Mouse (Mus musculus) lung, embryonic 15.5 days (tissue): ENCODE measurements at regions not wholly inside any gene's neighbourhood (a gene's known extent, or its start where the extent isn't known, plus 50 kb on each side); places are given as distances from the start of the nearest gene placed in this dataset.

ENCODE experiments used
- ATAC-seq: fragments of 200-750 bp; cut with Nextera tagmentation; 2 replicates; pipeline ENCODE4 v1.8.0; 2017; ENCODE audit warnings: moderate number of reproducible peaks, borderline replicate concordance; ENCODE audit not compliant: low FRiP score, low TSS enrichment; ENCODE audit errors: extremely low read depth
- H3K27ac ChIP-seq: fragments of 300-500 bp; sonication (generic); 2 replicates; pipeline ENCODE4 v1.5.1; 2015; ENCODE audit warnings: moderate library complexity, mild to moderate bottlenecking, inconsistent platforms
- H3K27me3 ChIP-seq: fragments of 300-500 bp; sonication (generic); 2 replicates; pipeline ENCODE4 v1.6.1; 2015; ENCODE audit warnings: inconsistent platforms
- H3K36me3 ChIP-seq: fragments of 300-500 bp; sonication (generic); 2 replicates; pipeline ENCODE4 v1.6.1; 2015; ENCODE audit warnings: inconsistent platforms
- H3K4me1 ChIP-seq: fragments of 300-500 bp; sonication (generic); 2 replicates; pipeline ENCODE4 v1.6.1; 2015; ENCODE audit warnings: inconsistent platforms
- H3K4me2 ChIP-seq: fragments of 300-500 bp; sonication (generic); 2 replicates; pipeline ENCODE4 v1.6.1; 2015; ENCODE audit warnings: inconsistent platforms, mild to moderate bottlenecking, moderate library complexity
- H3K4me3 ChIP-seq: fragments of 300-500 bp; sonication (generic); 2 replicates; pipeline ENCODE4 v1.5.1; 2015; ENCODE audit warnings: mild to moderate bottlenecking, inconsistent platforms
- H3K9ac ChIP-seq: fragments of 300-500 bp; sonication (generic); 2 replicates; pipeline ENCODE4 v1.6.1; 2015; ENCODE audit warnings: inconsistent platforms
- H3K9me3 ChIP-seq: fragments of 300-500 bp; sonication (generic); 2 replicates; pipeline ENCODE4 v1.6.1; 2016; ENCODE audit warnings: inconsistent platforms
- WGBS: fragments of 180-500 bp; shearing (Covaris S2); methylation state at CpG from one replicate; pipeline ENCODE4 v1.1.7; 2015; 5-methylcytosine and 5-hydroxymethylcytosine counted together

DNA sequence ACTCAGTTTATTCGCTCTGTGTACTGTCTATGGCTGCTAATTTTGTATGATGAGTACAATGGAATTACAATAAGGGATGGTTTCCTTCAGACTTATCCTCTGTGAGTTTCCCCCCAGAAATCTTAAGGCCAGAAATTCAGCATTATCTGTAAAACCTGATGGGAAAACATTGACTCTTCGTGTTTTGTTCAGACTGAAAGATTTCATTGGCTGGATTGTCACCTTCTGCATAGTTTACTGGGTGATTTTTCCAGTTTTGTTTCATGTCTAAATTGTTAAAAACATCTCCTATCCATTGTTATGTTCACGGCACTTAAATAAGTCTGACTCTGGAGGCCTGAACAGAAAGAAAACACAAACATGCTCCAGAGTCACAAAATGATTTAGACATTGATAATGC lies 233.7 kb upstream of the Plscr5 start:
- H3K9me3 ChIP-seq = no peaks in the 10 kb centered on the region
- no peaks in the 10 kb centered on the region for H3K4me1 ChIP-seq
- H3K4me2 ChIP-seq = no peak overlapping the region
- H3K36me3 ChIP-seq = no peaks in the 10 kb centered on the region
- no peak overlapping the region for H3K4me3 ChIP-seq
- H3K27me3 ChIP-seq = no peaks in the 10 kb centered on the region
- 68% methylated on average over 3 of the region's 3 CpGs for WGBS
- no peak overlapping the region for H3K27ac ChIP-seq
- H3K9ac ChIP-seq = no peak overlapping the region
- ATAC-seq = no peak

GRCm38 (mm10) chr9:91958421-91958820 lies 234.3 kb upstream of the Plscr5 start:
- no peak for ATAC-seq
- 42% methylated on average over 3 of the region's 3 CpGs for WGBS
- H3K4me3 ChIP-seq = no peak overlapping the region
- H3K27me3 ChIP-seq = no peaks in the 10 kb centered on the region
- no peaks in the 10 kb centered on the region for H3K4me1 ChIP-seq
- no peak overlapping the region for H3K27ac ChIP-seq
- H3K9ac ChIP-seq = no peak overlapping the region
- no peaks in the 10 kb centered on the region for H3K36me3 ChIP-seq
- no peaks in the 10 kb centered on the region for H3K9me3 ChIP-seq
- no peak overlapping the region for H3K4me2 ChIP-seq

- H3K9me3 ChIP-seq = no peaks in the 10 kb centered on the region
- ATAC-seq = no peak
- H3K27ac ChIP-seq = no peak overlapping the region
- no peak overlapping the region for H3K4me3 ChIP-seq
- H3K27me3 ChIP-seq = no peaks in the 10 kb centered on the region
- H3K4me2 ChIP-seq = no peak overlapping the region
- no peak overlapping the region for H3K9ac ChIP-seq
- H3K36me3 ChIP-seq = no peaks in the 10 kb centered on the region
- H3K4me1 ChIP-seq = no peaks in the 10 kb centered on the region
- 86% methylated on average over 3 of the region's 3 CpGs for WGBS
Observed at GRCm38 (mm10) chr9:91957061-91957460, 235.7 kb upstream of the Plscr5 start.

DNA sequence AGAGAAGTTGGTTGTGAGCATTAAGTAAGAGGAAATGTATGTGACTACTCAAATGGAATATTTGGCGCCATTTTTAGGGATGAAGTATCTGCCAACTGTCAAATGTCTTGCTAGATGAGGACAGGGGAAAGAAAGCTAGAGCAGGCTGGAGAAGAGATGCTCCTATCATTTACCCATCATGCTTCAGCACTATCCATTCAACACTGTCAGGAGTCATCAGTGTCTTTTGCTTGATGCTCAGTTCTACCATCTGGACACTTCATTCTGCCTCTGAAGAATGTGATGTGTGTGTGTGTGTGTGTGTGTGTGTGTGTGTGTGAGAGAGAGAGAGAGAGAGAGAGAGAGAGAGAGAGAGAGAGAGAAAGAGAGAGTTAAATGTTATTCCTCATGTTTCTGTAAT lies 244.0 kb upstream of the Plscr5 start:
- no peak overlapping the region for H3K27ac ChIP-seq
- H3K4me3 ChIP-seq = no peak overlapping the region
- H3K27me3 ChIP-seq = no peaks in the 10 kb centered on the region
- no peaks in the 10 kb centered on the region for H3K36me3 ChIP-seq
- H3K4me1 ChIP-seq = no peaks in the 10 kb centered on the region
- H3K9me3 ChIP-seq = no peaks in the 10 kb centered on the region
- ATAC-seq = no peak
- H3K4me2 ChIP-seq = no peak overlapping the region
- 79% methylated on average over 1 of the region's 1 CpGs for WGBS
- no peak overlapping the region for H3K9ac ChIP-seq

DNA sequence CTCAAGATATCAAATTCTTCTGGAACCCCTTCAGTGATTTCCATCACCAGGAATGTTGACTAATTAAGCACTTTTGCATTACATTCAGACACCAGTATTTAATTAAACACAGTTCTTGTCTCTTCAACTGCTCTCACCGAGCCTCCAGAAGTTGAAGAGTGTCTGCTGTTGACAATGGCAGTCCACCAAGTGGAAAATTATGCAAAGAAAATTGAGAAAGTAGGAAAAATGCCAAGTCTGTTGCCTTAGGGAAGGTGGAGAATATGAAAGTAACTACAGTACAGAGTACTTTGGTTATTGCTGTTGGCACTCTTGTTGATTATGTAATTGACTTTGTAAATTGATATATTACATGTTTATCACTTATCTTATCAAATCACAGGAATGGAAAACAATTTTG lies 250.7 kb upstream of the Plscr5 start:
- no peak for ATAC-seq
- Histone ChIP-seq H3K27me3 (no peaks in the 10 kb centered on the region), H3K4me3 (no peak overlapping the region), H3K27ac (no peak overlapping the region), H3K9me3 (no peaks in the 10 kb centered on the region), H3K36me3 (no peaks in the 10 kb centered on the region), H3K4me2 (no peak overlapping the region), H3K9ac (no peak overlapping the region), H3K4me1 (no peaks in the 10 kb centered on the region)
- WGBS = 30% methylated on average over 1 of the region's 1 CpGs

- Histone ChIP-seq H3K36me3 (no peaks in the 10 kb centered on the region), H3K4me3 (no peak overlapping the region), H3K9ac (no peak overlapping the region), H3K27ac (no peak overlapping the region), H3K4me1 (no peaks in the 10 kb centered on the region), H3K27me3 (no peaks in the 10 kb centered on the region), H3K4me2 (no peak overlapping the region), H3K9me3 (no peaks in the 10 kb centered on the region)
- ATAC-seq = no peak
- 76% methylated on average over 4 of the region's 4 CpGs for WGBS
Observed at GRCm38 (mm10) chr9:91938729-91939128, 254.0 kb upstream of the Plscr5 start.

DNA sequence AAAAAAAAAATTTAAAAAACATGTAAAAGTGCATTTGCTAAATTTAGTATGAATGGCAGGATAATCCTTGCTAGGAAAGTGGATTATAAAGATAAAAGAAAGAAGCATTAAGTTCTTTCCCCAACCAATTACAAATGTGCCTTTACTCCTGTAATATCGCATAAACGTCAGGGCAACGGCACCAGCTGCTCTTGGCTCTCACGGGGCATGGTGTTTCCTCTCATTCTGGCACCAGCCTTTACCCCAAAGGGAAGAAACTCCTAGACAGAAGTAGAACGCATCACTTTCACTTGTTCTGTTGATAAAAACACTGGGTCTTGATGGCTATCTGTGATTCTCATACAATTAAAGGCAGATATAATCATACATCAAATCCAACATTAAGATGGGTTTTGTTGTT lies 288.7 kb upstream of the Plscr5 start:
- H3K36me3 ChIP-seq = no peaks in the 10 kb centered on the region
- no peak overlapping the region for H3K4me2 ChIP-seq
- no peak overlapping the region for H3K27ac ChIP-seq
- no peak overlapping the region for H3K4me3 ChIP-seq
- H3K9ac ChIP-seq = no peak overlapping the region
- H3K27me3 ChIP-seq = no peaks in the 10 kb centered on the region
- no peak for ATAC-seq
- 79% methylated on average over 5 of the region's 5 CpGs for WGBS
- no peaks in the 10 kb centered on the region for H3K9me3 ChIP-seq
- no peaks in the 10 kb centered on the region for H3K4me1 ChIP-seq

- H3K4me3 ChIP-seq = no peak overlapping the region
- no peaks in the 10 kb centered on the region for H3K27me3 ChIP-seq
- ATAC-seq = no peak
- H3K27ac ChIP-seq = no peak overlapping the region
- no peak overlapping the region for H3K4me2 ChIP-seq
- H3K4me1 ChIP-seq = no peaks in the 10 kb centered on the region
- H3K9me3 ChIP-seq = no peaks in the 10 kb centered on the region
- H3K36me3 ChIP-seq = no peaks in the 10 kb centered on the region
- H3K9ac ChIP-seq = no peak overlapping the region
Observed at GRCm38 (mm10) chr9:91900956-91901355, 291.8 kb upstream of the Plscr5 start.

DNA sequence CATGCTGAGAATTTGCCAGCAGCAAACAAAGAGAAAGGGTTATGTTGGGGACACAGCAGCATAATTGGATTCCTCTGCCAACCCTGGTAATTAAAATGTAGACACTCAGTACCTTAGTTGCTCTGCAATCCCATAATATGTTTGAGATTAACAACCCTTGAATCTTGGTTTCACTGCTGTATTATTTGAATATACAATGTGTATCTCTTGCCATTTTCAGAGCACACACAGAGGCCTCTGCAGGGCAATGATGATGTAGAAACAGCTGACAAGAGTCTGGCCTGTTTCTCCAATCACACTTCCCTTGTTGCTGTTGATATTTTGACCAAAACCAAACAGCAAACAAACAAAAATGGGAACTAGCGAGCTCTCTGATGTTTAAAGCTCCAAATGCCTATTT lies 315.9 kb upstream of the Plscr5 start:
- Histone ChIP-seq H3K36me3 (no peaks in the 10 kb centered on the region), H3K27ac (no peak overlapping the region), H3K9me3 (no peaks in the 10 kb centered on the region), H3K27me3 (no peaks in the 10 kb centered on the region), H3K9ac (no peak overlapping the region), H3K4me2 (no peak overlapping the region), H3K4me1 (no peaks in the 10 kb centered on the region), H3K4me3 (no peak overlapping the region)
- ATAC-seq = no peak
- WGBS = 73% methylated on average over 1 of the region's 1 CpGs

DNA sequence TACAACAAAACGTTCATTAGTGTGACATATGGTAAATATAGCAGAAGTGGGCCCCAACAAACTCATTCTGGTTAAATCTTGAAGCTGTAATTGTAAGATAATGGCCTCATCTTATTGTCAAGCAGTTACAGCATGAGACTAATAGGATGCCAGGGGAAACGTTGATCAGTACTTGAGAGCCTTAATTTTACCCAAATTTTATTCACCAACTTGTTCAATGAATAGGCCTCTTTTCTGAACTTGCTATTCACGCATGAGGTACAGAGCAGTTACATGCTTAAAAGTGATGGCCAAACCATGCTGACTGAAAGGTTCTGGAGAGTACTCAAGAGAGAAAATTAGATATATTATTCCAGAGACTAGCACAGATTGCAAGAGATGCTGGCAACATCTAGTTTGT lies 361.2 kb upstream of the Plscr5 start:
- no peaks in the 10 kb centered on the region for H3K4me1 ChIP-seq
- H3K9ac ChIP-seq = no peak overlapping the region
- no peak overlapping the region for H3K4me2 ChIP-seq
- H3K27ac ChIP-seq = no peak overlapping the region
- no peak for ATAC-seq
- no peaks in the 10 kb centered on the region for H3K9me3 ChIP-seq
- WGBS = 48% methylated on average over 3 of the region's 3 CpGs
- H3K4me3 ChIP-seq = no peak overlapping the region
- no peaks in the 10 kb centered on the region for H3K27me3 ChIP-seq
- H3K36me3 ChIP-seq = no peaks in the 10 kb centered on the region

DNA sequence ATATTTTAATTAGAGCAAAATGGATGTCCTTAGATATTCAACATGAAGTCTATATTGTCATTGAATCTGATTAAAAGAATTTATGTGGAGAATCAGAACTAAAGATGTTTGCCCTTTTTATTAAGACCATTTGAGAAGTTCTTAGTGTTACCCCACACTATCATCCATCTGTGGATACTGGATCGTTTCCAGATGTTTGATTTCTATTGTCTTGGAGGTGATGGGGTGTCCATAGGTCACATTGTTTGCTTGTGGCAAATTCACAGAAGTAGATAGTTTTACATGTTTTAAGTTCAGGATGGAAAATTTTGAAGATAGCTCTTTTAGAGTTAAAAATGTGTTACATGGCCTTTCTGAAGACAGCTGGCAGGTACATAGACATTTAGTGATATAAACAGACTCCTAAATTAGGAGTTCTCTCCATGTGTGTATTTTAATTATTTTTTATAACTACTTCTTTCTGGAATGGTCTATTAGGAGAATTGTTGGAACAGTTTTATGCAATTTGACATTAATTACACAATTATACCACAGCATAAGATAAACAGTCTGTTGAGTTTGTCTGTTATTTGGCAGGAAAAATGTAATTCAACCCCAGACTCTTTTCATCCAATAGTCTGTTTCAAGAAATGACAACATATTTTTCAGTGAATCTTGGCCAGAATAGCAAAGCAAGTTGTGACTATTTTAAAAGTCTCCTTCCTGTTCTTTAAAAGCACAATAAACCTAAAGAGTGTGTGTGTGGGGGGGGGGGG lies 368.8 kb upstream of the Plscr5 start:
- H3K9ac ChIP-seq = no peak overlapping the region
- no peak overlapping the region for H3K27ac ChIP-seq
- no peaks in the 10 kb centered on the region for H3K27me3 ChIP-seq
- WGBS = 33% methylated on average over 1 of the region's 1 CpGs
- peak; percentile 79; the same call in 1 of the 2 replicates for ATAC-seq
- no peaks in the 10 kb centered on the region for H3K36me3 ChIP-seq
- no peaks in the 10 kb centered on the region for H3K9me3 ChIP-seq
- H3K4me1 ChIP-seq = no peaks in the 10 kb centered on the region
- no peak overlapping the region for H3K4me2 ChIP-seq
- H3K4me3 ChIP-seq = no peak overlapping the region

- H3K36me3 ChIP-seq = no peaks in the 10 kb centered on the region
- no peaks in the 10 kb centered on the region for H3K9me3 ChIP-seq
- no peak overlapping the region for H3K27ac ChIP-seq
- no peak overlapping the region for H3K4me2 ChIP-seq
- H3K4me1 ChIP-seq = no peaks in the 10 kb centered on the region
- 73% methylated on average over 13 of the region's 13 CpGs for WGBS
- ATAC-seq = no peak
- H3K27me3 ChIP-seq = no peaks in the 10 kb centered on the region
- H3K4me3 ChIP-seq = no peak overlapping the region
- no peak overlapping the region for H3K9ac ChIP-seq
Observed at GRCm38 (mm10) chr9:91818616-91819328, 374.0 kb upstream of the Plscr5 start.
